Comparison of ENCODE assay signal across 9 mouse cellular contexts in the genomic region with DNA sequence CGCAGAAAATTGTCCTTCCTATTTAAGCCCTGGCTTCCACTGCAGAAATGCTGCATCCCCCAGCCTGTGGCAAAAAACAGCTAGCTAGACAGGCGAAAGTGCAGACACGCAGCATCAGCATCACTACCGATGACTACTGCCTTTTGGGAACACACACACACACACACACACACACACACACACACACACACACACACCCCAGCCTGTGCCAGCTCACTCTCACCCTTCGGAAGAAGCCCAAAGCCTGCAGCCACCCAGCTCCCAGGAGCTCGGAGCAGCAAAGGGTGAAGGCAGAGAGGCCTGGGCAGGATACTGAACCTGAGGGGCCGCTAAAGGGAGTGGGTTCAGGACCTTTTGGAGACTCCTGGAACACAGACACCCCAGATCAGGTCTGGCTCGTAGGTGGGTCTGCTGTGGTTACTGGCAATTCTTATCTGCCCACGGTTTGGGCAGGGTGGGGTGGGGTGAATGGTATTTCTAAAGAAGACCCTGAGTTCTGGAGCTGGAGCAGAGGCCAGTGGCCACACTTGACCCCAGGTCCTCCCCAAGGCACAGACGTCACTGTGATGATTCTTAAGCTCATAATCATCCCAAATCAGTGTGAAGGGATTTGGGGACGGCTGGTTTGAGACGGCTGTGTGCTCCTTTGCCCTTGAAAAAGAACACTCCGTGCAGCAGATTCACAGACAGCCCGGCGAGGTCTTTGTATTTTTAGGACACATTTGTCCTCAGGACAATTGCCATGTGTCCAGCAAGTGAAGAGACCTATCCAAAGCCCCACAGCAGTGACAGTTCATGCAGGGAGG. TPM values are rescaled to one million over a fixed set of nuclear protein-coding genes. Genes with fewer than 3 reads are reported as not detected.
DNase-seq lines count a peak whose midpoint lies in the region; ATAC-seq and TF ChIP-seq lines count a peak whose summit lies in the region.
"Had no signal": no experiment of that assay in that cellular context is flagged by ENCODE, and none has a peak within 500 bp of the region (broad histone marks: within the 10 kb centered on the region; RNA-seq: fewer than 3 reads in every experiment).

No protein-coding gene starts in this region.

- H3K27ac ChIP-seq in liver, embryonic 12.5 days, result no peak overlapping the region
- no peak overlapping the region for H3K27ac ChIP-seq in forebrain, embryonic 10.5 days
- H3K27ac ChIP-seq in limb, embryonic 14.5 days (replicated peaks; ENCODE audit: low read depth, low read length), result no peak overlapping the region
- H3K27ac ChIP-seq in testis, adult 2 months (ENCODE audit: control insufficient read depth, insufficient read depth, low read depth, low read length), result peak overlapping the region; percentile 67

- no peak for DNase-seq in liver
- peak; percentile 38 for DNase-seq in forebrain, embryonic 10.5 days (ENCODE audit: extremely low spot score, low spot score)
- no peak for DNase-seq in limb, embryonic 14.5 days (ENCODE audit: low spot score)
- no peak for DNase-seq in thymus, postnatal 4 days
- no peak for DNase-seq in adrenal gland, postnatal 14 days
- no peak for DNase-seq in ovary, postnatal 10 days (ENCODE audit: low spot score)

- no peak for TF ChIP-seq POLR2A in limb, embryonic 14.5 days (IDR thresholded peaks at IDR 0.05; ENCODE audit: borderline replicate concordance, extremely low read depth, insufficient read depth, insufficient read length)
- TF ChIP-seq POLR2A in testis, adult 2 months (IDR thresholded peaks at IDR 0.05; ENCODE audit: control insufficient read depth, low read depth, low read length), result no peak

- H3K4me1 ChIP-seq in liver, embryonic 12.5 days, result peaks cover 28% of the 10 kb centered on the region
- peaks cover 34% of the 10 kb centered on the region for H3K4me1 ChIP-seq in forebrain, embryonic 10.5 days
- H3K4me1 ChIP-seq in limb, embryonic 14.5 days (ENCODE audit: control insufficient read depth, insufficient read depth, low read length), result peaks cover 4% of the 10 kb centered on the region; the same call in 1 of the 2 replicates
- peaks cover 9% of the 10 kb centered on the region for H3K4me1 ChIP-seq in testis, adult 2 months (ENCODE audit: control insufficient read depth, insufficient read depth, low read length)

- no peak for TF ChIP-seq CTCF in testis, adult 2 months (IDR thresholded peaks at IDR 0.05; ENCODE audit: control insufficient read depth, insufficient read depth, insufficient replicate concordance, low read depth, low read length)

- no peak overlapping the region for H3K4me2 ChIP-seq in liver, embryonic 12.5 days
- peak overlapping the region; percentile 99 for H3K4me2 ChIP-seq in limb, embryonic 14.5 days (replicated peaks; ENCODE audit: low read depth, low read length, severe bottlenecking)

- H3K9me3 ChIP-seq in liver, embryonic 12.5 days (replicated peaks), result no peaks in the 10 kb centered on the region
- H3K9me3 ChIP-seq in forebrain, embryonic 10.5 days, result no peaks in the 10 kb centered on the region
- H3K9me3 ChIP-seq in limb, embryonic 14.5 days (ENCODE audit: control insufficient read depth, low read length), result no peaks in the 10 kb centered on the region

- ATAC-seq in liver, embryonic 12.5 days, result no peak
- ATAC-seq in limb, embryonic 14.5 days (ENCODE audit: low FRiP score, low read depth), result no peak

- 31% methylated on average over 15 of the region's 15 CpGs for WGBS in liver, embryonic 12.5 days (ENCODE audit: insufficient replicate concordance)
- WGBS in forebrain, embryonic 10.5 days, result 29% methylated on average over 15 of the region's 15 CpGs
- WGBS in limb, embryonic 14.5 days, result 46% methylated on average over 15 of the region's 15 CpGs

- 0 out of 2 replicates have a peak overlapping the region, but pooled peaks have one; percentile 45 for H3K4me3 ChIP-seq in liver, embryonic 12.5 days
- H3K4me3 ChIP-seq in forebrain, embryonic 10.5 days, result peak overlapping the region; percentile 57
- H3K4me3 ChIP-seq in limb, embryonic 14.5 days (replicated peaks; ENCODE audit: low read length), result peak overlapping the region; percentile 55
- H3K4me3 ChIP-seq in testis, adult 2 months (ENCODE audit: control insufficient read depth, low read depth, low read length), result peak overlapping the region; percentile 84

- no peak overlapping the region for H3K9ac ChIP-seq in liver, embryonic 12.5 days
- H3K9ac ChIP-seq in limb, embryonic 14.5 days (ENCODE audit: low read depth, low read length, severe bottlenecking), result peak overlapping the region; percentile 63

- H3K36me3 ChIP-seq in liver, embryonic 12.5 days, result peaks cover 11% of the 10 kb centered on the region
- H3K36me3 ChIP-seq in forebrain, embryonic 10.5 days (replicated peaks), result peaks cover 17% of the 10 kb centered on the region
- 0 out of 2 replicates have a peak, but pooled peaks cover 11% of the 10 kb centered on the region for H3K36me3 ChIP-seq in limb, embryonic 14.5 days (ENCODE audit: control insufficient read depth, insufficient read depth, low read length)
- no peaks in the 10 kb centered on the region for H3K36me3 ChIP-seq in testis, adult 2 months (ENCODE audit: control insufficient read depth, insufficient read depth, low read length)

- H3K27me3 ChIP-seq in liver, embryonic 12.5 days (replicated peaks), result peaks cover 86% of the 10 kb centered on the region
- H3K27me3 ChIP-seq in forebrain, embryonic 10.5 days (ENCODE audit: poor library complexity, severe bottlenecking), result peaks cover 83% of the 10 kb centered on the region
- H3K27me3 ChIP-seq in limb, embryonic 14.5 days (ENCODE audit: control insufficient read depth, insufficient read depth, low read length), result peaks cover 42% of the 10 kb centered on the region
- H3K27me3 ChIP-seq in testis, adult 2 months (ENCODE audit: control insufficient read depth, insufficient read depth, low read length), result no peaks in the 10 kb centered on the region

RNA-seq across cellular contexts. Expression of gene Drd4, which starts 1.0 kb away (rescaled TPM):
- polyA plus RNA-seq in liver, embryonic 12.5 days (2016; fragmentation: Nextera tagmentation; extraction: Ambion mirVana), result 0.04 and 0.07 TPM in 2 replicates
- polyA plus RNA-seq in forebrain, embryonic 10.5 days (2016; fragmentation: Nextera tagmentation; extraction: Ambion mirVana), result 0.17 and 0.46 TPM in 2 replicates
- 3.1 and 4.0 TPM in 2 replicates for polyA plus RNA-seq in limb, embryonic 14.5 days (2012; rRNA removed)
- 1.5 and 2.0 TPM in 2 replicates for polyA plus RNA-seq in limb, embryonic 14.5 days (2014; fragmentation: Nextera tagmentation; extraction: Ambion mirVana)
- polyA plus RNA-seq in testis, adult 2 months (2012; rRNA removed), result 11.5 and 13.0 TPM in 2 replicates
- total RNA-seq in adrenal gland, postnatal 14 days (2021), result 1.1 and 2.3 TPM in 2 replicates
- total RNA-seq: megakaryocyte progenitor cell, adult 5-6 weeks had no signal

RNA-seq across cellular contexts. Expression of gene Sct, which starts 13.9 kb away (rescaled TPM):
- polyA plus RNA-seq in liver, embryonic 12.5 days (2016; fragmentation: Nextera tagmentation; extraction: Ambion mirVana), result 0.32 and 0.60 TPM in 2 replicates
- 0.87 and 1.7 TPM in 2 replicates for polyA plus RNA-seq in forebrain, embryonic 10.5 days (2016; fragmentation: Nextera tagmentation; extraction: Ambion mirVana)
- polyA plus RNA-seq in limb, embryonic 14.5 days (2012; rRNA removed), result 17.5 and 17.6 TPM in 2 replicates
- polyA plus RNA-seq in limb, embryonic 14.5 days (2014; fragmentation: Nextera tagmentation; extraction: Ambion mirVana), result 14.2 and 17.3 TPM in 2 replicates
- 6.4 and 8.6 TPM in 2 replicates for polyA plus RNA-seq in testis, adult 2 months (2012; rRNA removed)
- total RNA-seq in adrenal gland, postnatal 14 days (2021), result 2.3 and 3.2 TPM in 2 replicates
- total RNA-seq: megakaryocyte progenitor cell, adult 5-6 weeks had no signal

RNA-seq across cellular contexts. Expression of gene Cdhr5, which starts 16.2 kb away (rescaled TPM):
- polyA plus RNA-seq in liver, embryonic 12.5 days (2016; fragmentation: Nextera tagmentation; extraction: Ambion mirVana), result 0.14 and 0.20 TPM in 2 replicates
- not detected in 2 replicates for polyA plus RNA-seq in forebrain, embryonic 10.5 days (2016; fragmentation: Nextera tagmentation; extraction: Ambion mirVana)
- 0.29 and 0.35 TPM in 2 replicates for polyA plus RNA-seq in limb, embryonic 14.5 days (2012; rRNA removed)
- 0.18 and 0.43 TPM in 2 replicates for polyA plus RNA-seq in limb, embryonic 14.5 days (2014; fragmentation: Nextera tagmentation; extraction: Ambion mirVana)
- polyA plus RNA-seq in testis, adult 2 months (2012; rRNA removed), result 0.76 and 0.91 TPM in 2 replicates
- total RNA-seq in adrenal gland, postnatal 14 days (2021), result 8.0 and 10.6 TPM in 2 replicates
- total RNA-seq: megakaryocyte progenitor cell, adult 5-6 weeks had no signal

RNA-seq across cellular contexts. Expression of gene Irf7, which starts 26.5 kb away (rescaled TPM):
- 4.9 and 5.2 TPM in 2 replicates for polyA plus RNA-seq in liver, embryonic 12.5 days (2016; fragmentation: Nextera tagmentation; extraction: Ambion mirVana)
- 0.15 and 0.23 TPM in 2 replicates for polyA plus RNA-seq in forebrain, embryonic 10.5 days (2016; fragmentation: Nextera tagmentation; extraction: Ambion mirVana)
- polyA plus RNA-seq in limb, embryonic 14.5 days (2012; rRNA removed), result 3.2 and 4.6 TPM in 2 replicates
- 2.1 TPM in 2 replicates for polyA plus RNA-seq in limb, embryonic 14.5 days (2014; fragmentation: Nextera tagmentation; extraction: Ambion mirVana)
- 2.3 and 2.4 TPM in 2 replicates for polyA plus RNA-seq in testis, adult 2 months (2012; rRNA removed)
- total RNA-seq in adrenal gland, postnatal 14 days (2021), result 5.2 and 7.7 TPM in 2 replicates

RNA-seq across cellular contexts. Expression of gene Deaf1, which starts 34.7 kb away (rescaled TPM):
- polyA plus RNA-seq in liver, embryonic 12.5 days (2016; fragmentation: Nextera tagmentation; extraction: Ambion mirVana), result 24.7 and 25.6 TPM in 2 replicates
- 59.2 and 59.3 TPM in 2 replicates for polyA plus RNA-seq in forebrain, embryonic 10.5 days (2016; fragmentation: Nextera tagmentation; extraction: Ambion mirVana)
- polyA plus RNA-seq in limb, embryonic 14.5 days (2012; rRNA removed), result 47.0 TPM in 2 replicates
- polyA plus RNA-seq in limb, embryonic 14.5 days (2014; fragmentation: Nextera tagmentation; extraction: Ambion mirVana), result 82.6 and 89.1 TPM in 2 replicates
- polyA plus RNA-seq in testis, adult 2 months (2012; rRNA removed), result 8.3 and 9.1 TPM in 2 replicates
- 32.5 and 41.2 TPM in 2 replicates for total RNA-seq in adrenal gland, postnatal 14 days (2021)
